Mouse (Mus musculus): ENCODE results near the gene Oxt. TPM values are rescaled to one million over a fixed set of nuclear protein-coding genes. Genes with fewer than 3 reads are reported as not detected.

The Oxt gene
- 0.45 TPM in 1 of 2 replicates, not detected in the other for total RNA-seq (2012; rRNA removed)

DNA sequence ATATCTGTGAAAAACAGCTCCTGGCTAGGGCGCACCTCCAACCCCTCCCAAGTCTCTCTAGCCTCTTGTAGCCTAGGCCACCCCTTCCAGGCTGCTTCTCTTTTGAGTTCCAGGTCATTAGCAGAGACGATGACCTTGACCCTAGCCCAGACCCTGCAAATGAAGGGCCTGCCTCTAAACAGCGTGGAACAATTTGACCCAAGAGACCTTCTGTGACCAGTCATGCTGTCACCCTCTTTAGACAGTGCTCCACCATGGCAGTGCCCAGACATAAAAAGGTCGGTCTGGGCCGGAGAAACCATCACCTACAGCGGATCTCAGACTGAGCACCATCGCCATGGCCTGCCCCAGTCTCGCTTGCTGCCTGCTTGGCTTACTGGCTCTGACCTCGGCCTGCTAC is at the start of gene Oxt:
Oxt (plus strand) TSS at position 301 of the 400 bp plus-strand sequence.
- H3K4me1 ChIP-seq (ENCODE audit: control insufficient read depth in 2 of 2, insufficient read depth in 2 of 2, low read length in 2 of 2, poor library complexity in 1 of 2): peaks cover 0 to 10% of the 10 kb centered on the region in 2 experiments; a peak in 2 of 4 replicates
- peak within 1 kb of the TSS; percentile 50 to 56 for H3K4me3 ChIP-seq (ENCODE audit: insufficient read depth in 1 of 2, low read depth in 1 of 2, low read length in 2 of 2, poor library complexity in 1 of 2, severe bottlenecking in 1 of 2)
- in situ Hi-C loops (cut with MboI; ENCODE audit: low sequenced_read_pairs in 2 of 2, unreplicated experiment in 2 of 2): no loop called here
- DNase-seq (ENCODE audit: low read depth, low spot score): no peak
- peak within 1 kb of the TSS; percentile 19; the same call in 1 of the 2 replicates for H3K9ac ChIP-seq (ENCODE audit: insufficient read depth, low read depth, low read length, poor library complexity, severe bottlenecking)
- no peaks in the 10 kb centered on the region for H3K36me3 ChIP-seq (ENCODE audit: control insufficient read depth, insufficient read depth, low read length, poor library complexity, severe bottlenecking)
- TF ChIP-seq CHD2 (IDR thresholded peaks at IDR 0.05; ENCODE audit: low read depth, low read length) (no peak), ZNF384 (IDR thresholded peaks at IDR 0.05; ENCODE audit: low read depth, low read length) (no peak), MAFK (IDR thresholded peaks at IDR 0.05; ENCODE audit: insufficient read depth, low read depth, low read length) (no peak), HCFC1 (IDR thresholded peaks at IDR 0.05; ENCODE audit: borderline replicate concordance, insufficient read depth, low read length) (no peak), ZC3H11A (IDR thresholded peaks at IDR 0.05; ENCODE audit: borderline replicate concordance, low read depth, low read length) (no peak)
- no peak within 1 kb of the TSS for H3K27ac ChIP-seq (ENCODE audit: insufficient read depth, low read depth, low read length, poor library complexity, severe bottlenecking)
- no peaks in the 10 kb centered on the region for H3K9me3 ChIP-seq (ENCODE audit: control insufficient read depth, insufficient read depth, low read depth, low read length)

DNA sequence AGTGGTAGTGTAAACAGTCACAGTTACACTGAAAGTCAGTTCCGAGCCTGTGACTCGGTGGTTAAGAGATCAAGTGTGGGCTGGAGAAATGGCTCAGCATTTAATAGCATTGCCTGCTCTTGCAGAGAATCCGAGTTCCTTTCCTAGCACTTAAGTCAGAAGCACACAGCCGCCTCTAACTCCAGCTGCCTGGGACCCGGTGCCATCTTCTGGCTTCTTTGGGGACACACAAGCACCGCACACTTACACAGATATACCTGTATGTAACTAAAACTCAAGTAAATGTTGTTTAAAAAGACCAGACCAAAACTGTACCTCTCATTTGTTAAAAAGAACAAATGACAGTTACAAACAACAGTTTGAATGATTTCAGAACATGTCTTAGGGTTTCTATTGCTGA is 47.5 kb upstream of the Oxt start:
- no peak overlapping the region for H3K27ac ChIP-seq (ENCODE audit: insufficient read depth, low read depth, low read length, poor library complexity, severe bottlenecking)
- no peak overlapping the region for H3K4me3 ChIP-seq (ENCODE audit: insufficient read depth in 1 of 2, low read depth in 1 of 2, low read length in 2 of 2, poor library complexity in 1 of 2, severe bottlenecking in 1 of 2)
- H3K9me3 ChIP-seq (ENCODE audit: control insufficient read depth, insufficient read depth, low read depth, low read length): no peaks in the 10 kb centered on the region
- TF ChIP-seq MAFK (IDR thresholded peaks at IDR 0.05; ENCODE audit: insufficient read depth, low read depth, low read length) (no peak), HCFC1 (IDR thresholded peaks at IDR 0.05; ENCODE audit: borderline replicate concordance, insufficient read depth, low read length) (no peak), ZNF384 (IDR thresholded peaks at IDR 0.05; ENCODE audit: low read depth, low read length) (no peak), CHD2 (IDR thresholded peaks at IDR 0.05; ENCODE audit: low read depth, low read length) (no peak), ZC3H11A (IDR thresholded peaks at IDR 0.05; ENCODE audit: borderline replicate concordance, low read depth, low read length) (no peak)
- no peak for DNase-seq (ENCODE audit: low read depth, low spot score)
- no peaks in the 10 kb centered on the region for H3K4me1 ChIP-seq (ENCODE audit: control insufficient read depth in 2 of 2, insufficient read depth in 2 of 2, low read length in 2 of 2, poor library complexity in 1 of 2)
- H3K36me3 ChIP-seq (ENCODE audit: control insufficient read depth, insufficient read depth, low read length, poor library complexity, severe bottlenecking): no peaks in the 10 kb centered on the region
- in situ Hi-C loops (cut with MboI; ENCODE audit: low sequenced_read_pairs in 2 of 2, unreplicated experiment in 2 of 2): no loop called here
- H3K9ac ChIP-seq (ENCODE audit: insufficient read depth, low read depth, low read length, poor library complexity, severe bottlenecking): no peak overlapping the region

GRCm38 (mm10) chr2:130529290-130529689 is 46.7 kb upstream of the Oxt start:
- Histone ChIP-seq H3K9ac (ENCODE audit: insufficient read depth, low read depth, low read length, poor library complexity, severe bottlenecking) (no peak overlapping the region), H3K27ac (ENCODE audit: insufficient read depth, low read depth, low read length, poor library complexity, severe bottlenecking) (no peak overlapping the region), H3K4me3 (ENCODE audit: insufficient read depth in 1 of 2, low read depth in 1 of 2, low read length in 2 of 2, poor library complexity in 1 of 2, severe bottlenecking in 1 of 2) (no peak overlapping the region), H3K4me1 (ENCODE audit: control insufficient read depth in 2 of 2, insufficient read depth in 2 of 2, low read length in 2 of 2, poor library complexity in 1 of 2) (no peaks in the 10 kb centered on the region), H3K9me3 (ENCODE audit: control insufficient read depth, insufficient read depth, low read depth, low read length) (no peaks in the 10 kb centered on the region), H3K36me3 (ENCODE audit: control insufficient read depth, insufficient read depth, low read length, poor library complexity, severe bottlenecking) (peaks cover 3% of the 10 kb centered on the region)
- no peak for TF ChIP-seq MAFK (IDR thresholded peaks at IDR 0.05; ENCODE audit: insufficient read depth, low read depth, low read length)
- no peak for TF ChIP-seq ZNF384 (IDR thresholded peaks at IDR 0.05; ENCODE audit: low read depth, low read length)
- no peak for DNase-seq (ENCODE audit: low read depth, low spot score)
- in situ Hi-C loops (cut with MboI; ENCODE audit: low sequenced_read_pairs in 2 of 2, unreplicated experiment in 2 of 2): no loop called here

- no peaks in the 10 kb centered on the region for H3K9me3 ChIP-seq (ENCODE audit: control insufficient read depth, insufficient read depth, low read depth, low read length)
- no peak overlapping the region for H3K27ac ChIP-seq (ENCODE audit: insufficient read depth, low read depth, low read length, poor library complexity, severe bottlenecking)
- H3K36me3 ChIP-seq (ENCODE audit: control insufficient read depth, insufficient read depth, low read length, poor library complexity, severe bottlenecking): peaks cover 3% of the 10 kb centered on the region
- in situ Hi-C loops (cut with MboI; ENCODE audit: low sequenced_read_pairs in 2 of 2, unreplicated experiment in 2 of 2): no loop called here
- no peak overlapping the region for H3K4me3 ChIP-seq (ENCODE audit: insufficient read depth in 1 of 2, low read depth in 1 of 2, low read length in 2 of 2, poor library complexity in 1 of 2, severe bottlenecking in 1 of 2)
- TF ChIP-seq MAFK (IDR thresholded peaks at IDR 0.05; ENCODE audit: insufficient read depth, low read depth, low read length) (no peak), ZNF384 (IDR thresholded peaks at IDR 0.05; ENCODE audit: low read depth, low read length) (no peak), ZC3H11A (IDR thresholded peaks at IDR 0.05; ENCODE audit: borderline replicate concordance, low read depth, low read length) (no peak), HCFC1 (IDR thresholded peaks at IDR 0.05; ENCODE audit: borderline replicate concordance, insufficient read depth, low read length) (no peak), CHD2 (IDR thresholded peaks at IDR 0.05; ENCODE audit: low read depth, low read length) (no peak)
- H3K9ac ChIP-seq (ENCODE audit: insufficient read depth, low read depth, low read length, poor library complexity, severe bottlenecking): no peak overlapping the region
- DNase-seq (ENCODE audit: low read depth, low spot score): no peak
- no peaks in the 10 kb centered on the region for H3K4me1 ChIP-seq (ENCODE audit: control insufficient read depth in 2 of 2, insufficient read depth in 2 of 2, low read length in 2 of 2, poor library complexity in 1 of 2)
Measured at GRCm38 (mm10) chr2:130529925-130530324, 46.0 kb upstream of the Oxt start.

- DNase-seq (ENCODE audit: low read depth, low spot score): no peak
- no peaks in the 10 kb centered on the region for H3K9me3 ChIP-seq (ENCODE audit: control insufficient read depth, insufficient read depth, low read depth, low read length)
- in situ Hi-C loops (cut with MboI; ENCODE audit: low sequenced_read_pairs in 2 of 2, unreplicated experiment in 2 of 2): no loop called here
- H3K4me3 ChIP-seq (ENCODE audit: insufficient read depth in 1 of 2, low read depth in 1 of 2, low read length in 2 of 2, poor library complexity in 1 of 2, severe bottlenecking in 1 of 2): no peak overlapping the region
- H3K27ac ChIP-seq (ENCODE audit: insufficient read depth, low read depth, low read length, poor library complexity, severe bottlenecking): no peak overlapping the region
- no peak overlapping the region for H3K9ac ChIP-seq (ENCODE audit: insufficient read depth, low read depth, low read length, poor library complexity, severe bottlenecking)
- no peak for TF ChIP-seq ZNF384 (IDR thresholded peaks at IDR 0.05; ENCODE audit: low read depth, low read length)
- TF ChIP-seq MAFK (IDR thresholded peaks at IDR 0.05; ENCODE audit: insufficient read depth, low read depth, low read length): no peak
- no peak for TF ChIP-seq CHD2 (IDR thresholded peaks at IDR 0.05; ENCODE audit: low read depth, low read length)
- TF ChIP-seq HCFC1 (IDR thresholded peaks at IDR 0.05; ENCODE audit: borderline replicate concordance, insufficient read depth, low read length): no peak
- TF ChIP-seq ZC3H11A (IDR thresholded peaks at IDR 0.05; ENCODE audit: borderline replicate concordance, low read depth, low read length): no peak
- no peaks in the 10 kb centered on the region for H3K4me1 ChIP-seq (ENCODE audit: control insufficient read depth in 2 of 2, insufficient read depth in 2 of 2, low read length in 2 of 2, poor library complexity in 1 of 2)
- peaks cover 3% of the 10 kb centered on the region for H3K36me3 ChIP-seq (ENCODE audit: control insufficient read depth, insufficient read depth, low read length, poor library complexity, severe bottlenecking)
Measured at GRCm38 (mm10) chr2:130532201-130532600, 43.8 kb upstream of the Oxt start.

All from ES-E14 (cell line).